Comparison of ENCODE assay signal across 8 mouse cellular contexts in the genomic region with DNA sequence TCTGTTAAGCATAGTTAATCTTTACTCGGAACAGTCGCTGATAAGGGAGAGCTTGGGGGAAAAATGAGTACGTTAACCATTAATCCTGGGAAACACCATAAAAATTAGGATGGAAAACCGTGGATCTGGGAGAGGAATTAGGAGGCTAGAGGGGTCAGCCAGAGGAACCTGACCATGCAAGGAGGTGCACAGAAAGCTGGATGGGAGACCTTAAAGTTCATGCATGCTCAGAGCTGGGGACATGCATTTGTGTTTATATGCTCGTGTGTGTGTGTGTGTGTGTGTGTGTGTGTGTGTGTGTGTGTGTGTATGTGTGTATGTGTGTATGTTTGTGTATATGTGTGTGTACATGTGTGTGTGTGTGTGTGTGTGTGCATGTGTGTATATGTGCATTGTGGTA.
A peak's percentile ranks its signal among the peaks of the same experiment; 100 is the strongest.
DNase-seq lines count a peak whose midpoint lies in the region; ATAC-seq lines count a peak whose summit lies in the region.

No protein-coding gene starts in this region.

- no peaks in the 10 kb centered on the region for H3K36me3 ChIP-seq in heart, embryonic 16.5 days (ENCODE audit: control insufficient read depth, insufficient read depth)
- H3K36me3 ChIP-seq in lung, embryonic 16.5 days (ENCODE audit: control insufficient read depth, insufficient read depth, low read length) = no peaks in the 10 kb centered on the region
- H3K36me3 ChIP-seq in stomach, embryonic 14.5 days (ENCODE audit: control insufficient read depth, insufficient read depth, low read length) = no peaks in the 10 kb centered on the region

- no peaks in the 10 kb centered on the region for H3K9me3 ChIP-seq in heart, embryonic 16.5 days (replicated peaks; ENCODE audit: control insufficient read depth, low read length)
- no peaks in the 10 kb centered on the region for H3K9me3 ChIP-seq in lung, embryonic 16.5 days (ENCODE audit: control insufficient read depth, low read length)
- no peaks in the 10 kb centered on the region for H3K9me3 ChIP-seq in stomach, embryonic 14.5 days (ENCODE audit: control insufficient read depth, low read depth, low read length)

- H3K4me2 ChIP-seq in heart, embryonic 16.5 days (ENCODE audit: low read depth, low read length) = peak overlapping the region; percentile 27; the same call in 1 of the 2 replicates
- peak overlapping the region; percentile 21 for H3K4me2 ChIP-seq in lung, embryonic 16.5 days (ENCODE audit: low read depth, low read length)
- H3K4me2 ChIP-seq in stomach, embryonic 14.5 days (replicated peaks; ENCODE audit: low read depth, low read length) = no peak overlapping the region

- no peak for ATAC-seq in heart, embryonic 16.5 days (replicated peaks; ENCODE audit: extremely low read depth, insufficient read depth, low FRiP score)
- no peak for ATAC-seq in lung, embryonic 16.5 days (ENCODE audit: low read depth)
- ATAC-seq in stomach, embryonic 14.5 days (ENCODE audit: insufficient number of reproducible peaks, insufficient read depth, low FRiP score, low read depth) = no peak
- ATAC-seq in frontal cortex, adult (ENCODE audit: low TSS enrichment) = no peak

- peak overlapping the region; percentile 62 for H3K9ac ChIP-seq in heart, embryonic 16.5 days (ENCODE audit: low read length)
- peak overlapping the region; percentile 36; the same call in 1 of the 2 replicates for H3K9ac ChIP-seq in lung, embryonic 16.5 days (ENCODE audit: low read length)
- H3K9ac ChIP-seq in stomach, embryonic 14.5 days (replicated peaks; ENCODE audit: low read depth, low read length) = no peak overlapping the region

- no peak for DNase-seq in heart, adult 11 months
- DNase-seq in lung, postnatal 10 days = no peak
- peak; percentile 38 to 74 for DNase-seq in kidney, postnatal 25 days
- no peak for DNase-seq in layer of hippocampus, postnatal 25 days (ENCODE audit: extremely low spot score in 1 of 2, low spot score in 1 of 2)

- 49% methylated on average over 5 of the region's 5 CpGs for WGBS in heart, embryonic 16.5 days
- WGBS in lung, embryonic 16.5 days = 18% methylated on average over 5 of the region's 5 CpGs
- 22% methylated on average over 5 of the region's 5 CpGs for WGBS in stomach, embryonic 14.5 days

- peak overlapping the region; percentile 98 for H3K27ac ChIP-seq in heart, embryonic 16.5 days (ENCODE audit: low read length)
- peak overlapping the region; percentile 96 for H3K27ac ChIP-seq in lung, embryonic 16.5 days (ENCODE audit: low read length)
- peak overlapping the region; percentile 96 for H3K27ac ChIP-seq in stomach, embryonic 14.5 days (ENCODE audit: low read length)

- no peaks in the 10 kb centered on the region for H3K27me3 ChIP-seq in heart, embryonic 16.5 days (ENCODE audit: control insufficient read depth, insufficient read depth, low read length)
- no peaks in the 10 kb centered on the region for H3K27me3 ChIP-seq in lung, embryonic 16.5 days (ENCODE audit: control insufficient read depth, insufficient read depth, low read depth, low read length)
- H3K27me3 ChIP-seq in stomach, embryonic 14.5 days (ENCODE audit: control insufficient read depth, insufficient read depth, low read length) = no peaks in the 10 kb centered on the region

- no peak overlapping the region for H3K4me3 ChIP-seq in heart, embryonic 16.5 days (ENCODE audit: low read length)
- no peak overlapping the region for H3K4me3 ChIP-seq in lung, embryonic 16.5 days (ENCODE audit: low read length)
- H3K4me3 ChIP-seq in stomach, embryonic 14.5 days (ENCODE audit: low read depth, low read length) = no peak overlapping the region

- H3K4me1 ChIP-seq in heart, embryonic 16.5 days (ENCODE audit: control insufficient read depth, insufficient read depth, low read length) = peaks cover 29% of the 10 kb centered on the region
- peaks cover 34% of the 10 kb centered on the region for H3K4me1 ChIP-seq in lung, embryonic 16.5 days (replicated peaks; ENCODE audit: control insufficient read depth, insufficient read depth, low read length)
- peaks cover 33% of the 10 kb centered on the region for H3K4me1 ChIP-seq in stomach, embryonic 14.5 days (ENCODE audit: control insufficient read depth, insufficient read depth, low read length)

Comparison
In these comparisons a context has a peak if more than half of its experiments do, and no peak if none do; other contexts are left out.
1. DNase-seq: peak in kidney, postnatal 25 days (2 of 2); none in heart, adult 11 months (single experiment), lung, postnatal 10 days (single experiment) and layer of hippocampus, postnatal 25 days (0 of 2).
2. Peak in every context shown above with its lines, with median percentiles within 50 percentile points of each other: H3K27ac ChIP-seq.